Mouse (Mus musculus): ENCODE measurements around the gene Hdgfl3.

The Hdgfl3 gene

GRCm38 (mm10) chr7:81934267-81934745, at the start of gene Hdgfl3:
Hdgfl3 (minus strand) TSS chr7:81934473.
- DNase-seq (ENCODE audit: low read depth, low spot score) = peak; percentile 67

DNA sequence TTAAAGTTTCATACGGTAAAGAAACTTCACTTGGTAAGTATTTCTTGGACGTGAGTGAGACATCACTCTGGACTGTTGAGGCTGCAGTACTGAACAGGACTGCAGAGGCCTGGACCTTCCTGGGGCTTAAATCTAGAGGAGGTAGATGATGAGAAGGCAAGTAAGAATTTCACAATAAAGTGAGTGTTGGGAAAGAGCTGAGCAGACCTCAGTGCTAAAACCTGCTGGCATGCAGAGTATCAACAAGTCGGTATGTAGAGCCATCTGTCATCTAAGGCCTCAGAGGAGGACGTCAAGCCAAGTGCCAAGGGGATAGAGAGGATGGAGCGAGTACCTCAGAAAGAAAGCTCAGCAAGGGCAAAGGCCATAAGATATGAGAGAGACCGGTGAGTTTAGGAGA, 49.4 kb upstream of the Hdgfl3 start:
- no peak for DNase-seq (ENCODE audit: low read depth, low spot score)

GRCm38 (mm10) chr7:81978304-81978703, 44.0 kb upstream of the Hdgfl3 start:
- no peak for DNase-seq (ENCODE audit: low read depth, low spot score)

DNA sequence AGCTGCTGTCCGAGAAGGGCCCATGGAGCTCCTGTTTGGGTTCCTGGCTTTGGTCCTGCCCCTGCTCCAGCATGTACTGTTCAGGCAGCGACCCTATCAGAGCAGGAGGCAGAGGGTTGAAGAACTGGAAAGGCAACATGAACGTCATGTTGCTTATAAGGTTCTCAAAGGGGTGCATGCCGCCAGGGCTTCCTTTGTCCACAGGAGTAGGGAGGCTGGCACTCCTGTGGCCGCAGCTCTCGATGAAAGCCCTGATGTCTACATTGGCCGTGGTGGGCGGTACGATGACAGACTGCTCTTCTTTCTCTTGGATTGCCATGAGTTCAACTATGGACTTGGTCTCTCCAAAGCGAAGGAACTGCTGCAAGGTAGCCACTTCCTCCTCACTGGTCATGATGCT, 40.3 kb upstream of the Hdgfl3 start:
- no peak for DNase-seq (ENCODE audit: low read depth, low spot score)

DNA sequence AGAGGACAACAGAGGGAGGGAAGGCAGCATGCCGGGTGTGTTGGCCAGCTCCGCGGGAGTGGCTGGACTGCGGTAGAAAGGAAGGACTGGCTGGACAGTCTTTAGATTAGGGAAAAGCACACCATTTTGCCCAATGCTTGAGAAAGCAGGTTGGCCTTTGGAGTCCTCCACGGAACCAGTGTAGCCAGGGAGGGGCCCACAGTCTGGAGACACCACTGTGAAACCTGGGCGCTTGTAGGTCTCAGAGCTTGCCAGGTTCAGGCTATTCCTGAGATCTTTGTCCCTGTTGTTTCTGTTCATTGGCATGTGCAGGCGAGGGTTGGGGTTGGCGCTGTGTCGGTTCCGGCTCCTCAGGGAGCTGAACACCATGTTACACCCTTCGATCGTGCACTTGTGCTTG, 39.7 kb upstream of the Hdgfl3 start:
- DNase-seq (ENCODE audit: low read depth, low spot score) = no peak

DNA sequence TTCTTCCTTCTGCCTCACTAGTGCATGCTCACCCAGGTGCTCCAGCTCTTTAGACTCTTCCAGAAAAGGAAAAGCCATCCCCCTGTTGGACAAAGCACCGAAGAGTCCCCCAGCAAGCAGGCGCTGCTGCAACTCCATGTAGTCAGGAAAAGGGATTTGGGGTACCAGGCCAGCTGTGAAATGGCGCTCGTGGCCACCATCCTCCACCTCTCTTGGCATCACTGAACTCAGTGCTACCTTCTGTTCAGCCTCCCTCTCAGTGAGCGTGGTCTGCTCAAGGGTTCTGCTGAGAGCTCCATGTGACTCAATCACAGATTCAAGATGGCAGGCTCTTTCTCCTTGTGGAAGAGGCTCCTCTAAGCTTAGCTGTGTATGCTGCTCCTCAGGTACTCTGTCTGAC, 39.1 kb upstream of the Hdgfl3 start:
- no peak for DNase-seq (ENCODE audit: low read depth, low spot score)

DNA sequence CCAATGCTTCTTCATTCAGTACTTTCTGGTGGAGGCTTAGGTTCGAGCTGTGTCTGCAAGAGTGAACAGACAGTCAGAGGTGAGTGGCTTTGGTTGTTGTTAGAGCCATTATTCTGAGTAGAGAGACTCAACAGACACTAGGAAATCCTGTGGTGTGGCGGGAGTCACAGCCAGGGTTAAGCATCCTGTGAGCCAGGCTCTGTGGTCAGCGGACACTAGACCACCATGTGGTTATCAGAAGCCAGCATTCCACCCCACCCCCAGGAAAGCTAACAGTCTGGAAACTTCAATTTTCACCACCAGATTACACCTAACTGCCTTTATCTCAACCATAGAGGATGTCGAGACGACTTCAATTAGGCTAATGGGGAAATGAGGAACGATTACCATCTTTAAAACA, 34.7 kb upstream of the Hdgfl3 start:
- no peak for DNase-seq (ENCODE audit: low read depth, low spot score)

GRCm38 (mm10) chr7:81968451-81968850, 34.2 kb upstream of the Hdgfl3 start:
- DNase-seq (ENCODE audit: low read depth, low spot score) = no peak

- no peak for DNase-seq (ENCODE audit: low read depth, low spot score)
These were observed 31.9 kb upstream of the Hdgfl3 start for GRCm38 (mm10) chr7:81966195-81966594.

- peak; percentile 69 for DNase-seq (ENCODE audit: low read depth, low spot score)
These were observed 25.4 kb upstream of the Hdgfl3 start for GRCm38 (mm10) chr7:81959704-81960103.

- DNase-seq (ENCODE audit: low read depth, low spot score) = no peak
These were observed 20.1 kb upstream of the Hdgfl3 start for GRCm38 (mm10) chr7:81954208-81954846.

DNA sequence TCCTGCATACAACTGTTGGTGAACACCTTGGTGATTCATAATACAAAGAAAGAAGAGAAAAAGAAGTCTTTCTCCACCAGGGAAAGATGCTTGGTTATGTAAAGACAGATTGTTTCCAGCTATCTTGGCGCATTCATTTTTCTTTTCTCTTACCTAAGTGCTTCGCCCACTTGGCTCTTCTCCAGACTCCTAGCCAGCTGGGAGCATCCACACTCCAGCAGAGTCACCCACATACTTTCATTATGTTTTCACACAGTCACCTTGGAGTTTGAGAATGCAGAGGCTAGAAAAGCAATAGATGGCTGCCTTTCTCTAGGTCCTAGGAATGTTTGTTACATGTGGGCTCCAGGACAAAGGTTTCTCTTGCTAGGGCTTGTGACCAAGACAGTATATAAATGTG, 16.2 kb upstream of the Hdgfl3 start:
- no peak for DNase-seq (ENCODE audit: low read depth, low spot score)

DNA sequence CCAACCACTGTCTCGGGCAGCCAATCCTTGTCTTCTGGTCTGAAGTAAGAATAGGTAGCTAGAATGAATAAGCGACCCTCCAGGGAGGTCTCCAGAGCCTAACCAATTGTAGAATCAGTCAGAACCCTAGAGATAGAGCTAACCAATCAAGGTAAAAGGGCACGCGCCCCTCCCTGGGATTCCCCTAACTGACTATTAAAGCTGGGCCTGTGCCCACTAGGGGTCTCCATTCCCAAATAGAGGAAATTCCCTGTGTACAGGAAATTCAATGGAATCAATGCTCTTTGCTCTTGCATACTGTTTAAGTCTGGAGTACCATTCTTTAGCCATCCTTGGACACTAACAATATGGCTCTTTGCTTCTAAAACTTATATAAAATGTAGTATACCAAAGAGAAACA, 11.1 kb upstream of the Hdgfl3 start:
- peak; percentile 43 for DNase-seq (ENCODE audit: low read depth, low spot score)

DNA sequence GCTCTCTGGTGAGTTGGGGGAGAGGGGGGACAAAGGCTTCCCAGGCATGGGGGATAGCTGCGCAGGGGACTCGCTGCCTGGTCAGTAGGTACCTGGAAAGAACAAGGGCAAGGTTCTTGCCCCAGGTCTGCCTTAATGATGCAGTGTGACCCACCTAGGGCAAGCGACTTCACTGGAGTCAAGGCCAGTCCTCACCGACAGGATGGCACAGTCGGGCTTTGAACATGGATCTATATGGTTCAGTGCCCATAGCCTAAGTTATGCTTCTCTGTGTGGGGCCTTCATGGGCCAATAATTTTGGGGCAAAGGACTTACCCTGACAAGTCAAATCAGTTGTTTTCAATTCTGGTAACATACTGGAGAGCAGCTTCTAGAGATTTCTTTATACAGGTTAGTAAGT, 533 bp upstream of the Hdgfl3 start:
- DNase-seq (ENCODE audit: low read depth, low spot score) = peak; percentile 43

DNA sequence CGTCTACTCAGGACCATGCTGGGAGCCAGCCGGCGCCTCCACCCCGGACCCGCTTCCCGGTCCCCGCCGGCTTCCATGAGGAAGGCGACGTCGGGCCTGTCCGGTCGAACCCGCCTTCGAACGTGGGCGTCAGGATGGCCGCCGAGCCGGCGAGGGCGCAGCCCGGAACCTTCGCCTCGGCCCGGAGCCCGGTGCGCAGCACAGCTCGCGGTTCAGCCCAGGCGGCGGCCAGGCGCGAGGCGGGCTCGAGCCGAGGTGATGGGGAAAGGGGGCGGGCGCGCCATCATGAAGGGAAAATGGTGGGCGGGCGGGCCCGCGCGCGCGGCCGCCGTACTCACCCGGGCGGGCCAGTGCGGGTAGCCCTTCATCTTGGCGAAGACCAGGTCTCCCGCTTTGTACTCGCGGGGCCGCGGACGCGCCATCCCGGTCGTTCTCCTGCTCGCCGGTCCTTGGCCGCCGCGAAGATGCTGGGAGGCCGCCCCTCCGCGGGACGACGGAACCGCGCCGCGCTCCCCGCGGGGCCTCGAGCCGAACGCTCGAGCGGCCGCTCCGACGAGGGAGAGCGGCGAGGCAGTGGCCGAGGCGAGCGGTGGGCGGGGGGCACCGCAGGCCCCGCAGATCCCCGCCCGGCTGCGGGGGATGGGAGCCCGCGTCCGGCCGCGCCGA, 539 bp downstream of the Hdgfl3 start:
- DNase-seq (ENCODE audit: low read depth, low spot score) = peak; percentile 49

DNA sequence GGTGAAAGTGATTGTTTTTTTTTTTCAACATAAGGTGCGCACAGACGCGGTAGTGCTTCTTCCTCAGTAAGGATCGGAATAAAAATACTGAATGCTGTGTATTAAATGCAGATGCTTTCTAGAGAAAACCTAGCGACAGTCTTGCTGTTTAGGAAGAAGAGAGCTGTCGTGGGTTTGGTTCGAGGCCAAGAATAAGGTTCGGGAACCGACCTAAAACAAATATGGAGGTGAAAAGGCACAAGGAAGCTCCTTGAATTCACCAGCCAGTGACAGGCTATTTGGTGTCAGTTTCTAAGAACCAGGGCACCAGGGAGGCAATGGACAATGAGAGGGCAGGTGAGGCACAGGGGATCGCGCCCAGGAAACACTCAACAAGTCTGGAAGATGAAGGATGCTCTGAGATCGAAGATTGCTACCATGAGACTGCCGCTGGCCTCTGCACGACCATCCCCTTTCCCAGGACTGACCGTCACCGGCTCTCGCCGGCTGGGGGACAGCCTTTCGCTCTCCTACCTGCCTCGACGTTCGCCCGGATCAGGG, 1.1 kb downstream of the Hdgfl3 start:
- DNase-seq (ENCODE audit: low read depth, low spot score) = peak; percentile 9

GRCm38 (mm10) chr7:81932521-81933045, 1.7 kb downstream of the Hdgfl3 start:
- no peak for DNase-seq (ENCODE audit: low read depth, low spot score)

DNA sequence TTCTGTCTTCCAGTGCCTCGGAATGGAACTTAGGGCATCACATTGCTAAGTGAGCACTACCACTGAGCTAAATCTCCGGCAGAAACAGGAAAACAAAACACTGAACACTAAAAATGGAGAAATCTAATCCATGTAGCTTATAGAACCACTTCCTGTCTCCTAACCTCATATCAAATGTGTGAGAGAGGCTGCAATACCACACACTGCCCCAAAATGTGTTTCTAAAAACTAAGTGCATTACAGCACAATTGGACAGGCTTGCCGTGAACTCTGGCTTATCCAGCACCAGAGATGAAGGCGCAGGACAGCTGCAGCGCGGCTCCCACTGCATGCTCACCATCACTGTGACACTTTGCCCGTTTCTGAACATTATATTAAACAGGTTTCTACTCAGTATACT, 5.3 kb downstream of the Hdgfl3 start:
- DNase-seq (ENCODE audit: low read depth, low spot score) = no peak

DNA sequence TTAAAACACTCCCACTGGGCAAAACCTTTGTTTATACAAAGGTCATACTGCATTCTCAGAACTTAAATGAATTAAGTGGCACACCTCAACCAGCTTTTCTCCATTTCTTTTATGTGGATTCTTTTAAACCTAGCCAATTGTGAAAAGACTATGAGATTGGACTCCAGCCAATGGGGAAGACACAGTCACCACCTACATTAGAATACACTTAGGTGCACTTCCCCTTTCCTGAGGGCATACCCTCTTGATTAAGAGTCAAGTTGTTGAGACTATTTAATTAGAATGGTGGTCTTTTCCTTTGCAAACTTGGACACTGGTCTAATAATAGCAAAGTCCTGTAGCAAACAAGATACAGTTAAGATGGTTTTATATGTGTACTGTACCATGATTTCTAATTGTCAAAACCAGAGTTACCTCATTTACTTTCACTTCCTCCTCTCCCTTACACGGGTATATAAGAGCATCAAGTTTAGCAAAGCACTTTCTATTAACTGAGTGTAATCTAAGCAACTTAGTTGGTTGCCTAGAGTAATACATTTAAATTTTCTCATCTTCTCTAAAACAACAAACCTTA, 12.8 kb downstream of the Hdgfl3 start:
- no peak for DNase-seq (ENCODE audit: low read depth, low spot score)

DNA sequence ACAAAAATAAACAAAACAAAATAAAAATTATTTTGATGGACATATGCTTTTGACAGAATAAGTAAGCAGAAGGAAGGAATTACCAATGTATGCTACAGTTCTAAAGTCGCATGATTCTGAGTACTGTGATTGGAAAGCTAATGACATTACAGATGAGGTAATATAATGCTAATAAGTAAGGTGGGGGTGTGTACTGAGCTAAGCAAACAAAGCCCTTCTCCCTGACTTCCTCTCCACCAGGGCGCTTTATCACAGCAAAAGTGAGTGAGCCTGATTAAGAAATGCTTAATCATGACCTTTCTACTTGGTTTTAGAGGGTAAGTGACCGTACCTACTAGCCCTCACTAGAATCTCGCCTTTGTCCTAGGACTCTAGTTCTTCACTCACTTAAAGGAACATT, 14.0 kb downstream of the Hdgfl3 start:
- DNase-seq (ENCODE audit: low read depth, low spot score) = no peak

GRCm38 (mm10) chr7:81918316-81918715, 16.0 kb downstream of the Hdgfl3 start:
- peak; percentile 59 for DNase-seq (ENCODE audit: low read depth, low spot score)

DNA sequence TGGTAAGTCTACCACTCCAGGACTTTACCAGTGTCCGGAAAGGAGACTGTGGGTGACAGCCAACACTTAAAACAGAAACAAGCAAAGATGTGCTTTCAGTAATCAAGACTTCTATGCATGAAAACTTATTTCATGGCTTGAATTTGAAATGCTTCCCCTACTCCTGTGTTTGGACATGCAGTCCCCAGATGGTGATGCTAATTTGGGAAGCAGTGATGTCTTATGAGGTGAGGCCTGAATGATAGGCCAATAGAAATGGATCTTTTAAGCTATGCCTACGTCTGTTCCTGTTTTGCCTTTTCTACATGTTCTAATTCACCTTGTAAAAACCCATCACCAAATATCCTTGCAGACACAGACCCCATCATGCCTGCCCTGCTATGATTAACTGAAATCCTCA, 29.3 kb downstream of the Hdgfl3 start:
- no peak for DNase-seq (ENCODE audit: low read depth, low spot score)

- no peak for DNase-seq (ENCODE audit: low read depth, low spot score)
These were observed 30.2 kb downstream of the Hdgfl3 start for GRCm38 (mm10) chr7:81904094-81904493.
